Mouse (Mus musculus): ENCODE data around the gene Tiprl. TPM values are rescaled to one million over a fixed set of nuclear protein-coding genes. Genes with fewer than 3 reads are reported as not detected.

The Tiprl gene
- polyA plus RNA-seq, 1 experiment from 2014 or later = 78.4 TPM

- H3K9ac ChIP-seq (ENCODE audit: low read depth, low read length) = no peak overlapping the region
- WGBS (ENCODE audit: insufficient replicate concordance) = 83% methylated on average over 5 of the region's 5 CpGs
- H3K4me2 ChIP-seq = no peak overlapping the region
- ATAC-seq (replicated peaks; ENCODE audit: insufficient number of reproducible peaks, low FRiP score, low TSS enrichment) = no peak
- H3K9me3 ChIP-seq (replicated peaks; ENCODE audit: control insufficient read depth, low read length) = no peaks in the 10 kb centered on the region
- peaks cover 8% of the 10 kb centered on the region for H3K36me3 ChIP-seq (ENCODE audit: control insufficient read depth, insufficient read depth, low read length)
- no peaks in the 10 kb centered on the region for H3K4me1 ChIP-seq (ENCODE audit: control insufficient read depth, insufficient read depth, low read length)
- H3K4me3 ChIP-seq (ENCODE audit: low read depth, low read length) = no peak overlapping the region
- no peaks in the 10 kb centered on the region for H3K27me3 ChIP-seq (ENCODE audit: control insufficient read depth, insufficient read depth, low read length)
- no peak overlapping the region for H3K27ac ChIP-seq (ENCODE audit: low read depth, low read length)
These were observed 57.5 kb downstream of the Tiprl start for GRCm38 (mm10) chr1:165179321-165179720.

- Histone ChIP-seq H3K4me1 (ENCODE audit: control insufficient read depth, insufficient read depth, low read length) (no peaks in the 10 kb centered on the region), H3K27ac (ENCODE audit: low read depth, low read length) (no peak overlapping the region), H3K27me3 (ENCODE audit: control insufficient read depth, insufficient read depth, low read length) (no peaks in the 10 kb centered on the region), H3K9me3 (replicated peaks; ENCODE audit: control insufficient read depth, low read length) (no peaks in the 10 kb centered on the region), H3K4me3 (ENCODE audit: low read depth, low read length) (no peak overlapping the region), H3K4me2 (no peak overlapping the region), H3K36me3 (ENCODE audit: control insufficient read depth, insufficient read depth, low read length) (peaks cover 8% of the 10 kb centered on the region), H3K9ac (ENCODE audit: low read depth, low read length) (no peak overlapping the region)
- 74% methylated on average over 6 of the region's 6 CpGs for WGBS (ENCODE audit: insufficient replicate concordance)
- no peak for ATAC-seq (replicated peaks; ENCODE audit: insufficient number of reproducible peaks, low FRiP score, low TSS enrichment)
These were observed 58.7 kb downstream of the Tiprl start for GRCm38 (mm10) chr1:165178075-165178474.

GRCm38 (mm10) chr1:165174059-165174616 is 62.7 kb downstream of the Tiprl start:
- H3K9me3 ChIP-seq (replicated peaks; ENCODE audit: control insufficient read depth, low read length) = no peaks in the 10 kb centered on the region
- H3K4me2 ChIP-seq = no peak overlapping the region
- ATAC-seq (replicated peaks; ENCODE audit: insufficient number of reproducible peaks, low FRiP score, low TSS enrichment) = no peak
- no peak overlapping the region for H3K27ac ChIP-seq (ENCODE audit: low read depth, low read length)
- H3K9ac ChIP-seq (ENCODE audit: low read depth, low read length) = no peak overlapping the region
- H3K4me1 ChIP-seq (ENCODE audit: control insufficient read depth, insufficient read depth, low read length) = no peaks in the 10 kb centered on the region
- 0 out of 2 replicates have a peak, but pooled peaks cover 4% of the 10 kb centered on the region for H3K36me3 ChIP-seq (ENCODE audit: control insufficient read depth, insufficient read depth, low read length)
- H3K27me3 ChIP-seq (ENCODE audit: control insufficient read depth, insufficient read depth, low read length) = no peaks in the 10 kb centered on the region
- WGBS (ENCODE audit: insufficient replicate concordance) = 66% methylated on average over 6 of the region's 9 CpGs
- no peak overlapping the region for H3K4me3 ChIP-seq (ENCODE audit: low read depth, low read length)

- Histone ChIP-seq H3K27ac (ENCODE audit: low read depth, low read length) (no peak overlapping the region), H3K4me3 (ENCODE audit: low read depth, low read length) (no peak overlapping the region), H3K9ac (ENCODE audit: low read depth, low read length) (no peak overlapping the region), H3K4me1 (ENCODE audit: control insufficient read depth, insufficient read depth, low read length) (no peaks in the 10 kb centered on the region), H3K9me3 (replicated peaks; ENCODE audit: control insufficient read depth, low read length) (no peaks in the 10 kb centered on the region), H3K36me3 (ENCODE audit: control insufficient read depth, insufficient read depth, low read length) (no peaks in the 10 kb centered on the region), H3K4me2 (no peak overlapping the region), H3K27me3 (ENCODE audit: control insufficient read depth, insufficient read depth, low read length) (no peaks in the 10 kb centered on the region)
- no peak for ATAC-seq (replicated peaks; ENCODE audit: insufficient number of reproducible peaks, low FRiP score, low TSS enrichment)
- 88% methylated on average over 7 of the region's 8 CpGs for WGBS (ENCODE audit: insufficient replicate concordance)
These were observed 65.5 kb downstream of the Tiprl start for GRCm38 (mm10) chr1:165171277-165171676.

- Histone ChIP-seq H3K9ac (ENCODE audit: low read depth, low read length) (no peak overlapping the region), H3K9me3 (replicated peaks; ENCODE audit: control insufficient read depth, low read length) (no peaks in the 10 kb centered on the region), H3K27ac (ENCODE audit: low read depth, low read length) (no peak overlapping the region), H3K4me1 (ENCODE audit: control insufficient read depth, insufficient read depth, low read length) (no peaks in the 10 kb centered on the region), H3K4me2 (no peak overlapping the region), H3K27me3 (ENCODE audit: control insufficient read depth, insufficient read depth, low read length) (no peaks in the 10 kb centered on the region), H3K4me3 (ENCODE audit: low read depth, low read length) (no peak overlapping the region), H3K36me3 (ENCODE audit: control insufficient read depth, insufficient read depth, low read length) (no peaks in the 10 kb centered on the region)
- ATAC-seq (replicated peaks; ENCODE audit: insufficient number of reproducible peaks, low FRiP score, low TSS enrichment) = no peak
- 68% methylated on average over 5 of the region's 5 CpGs for WGBS (ENCODE audit: insufficient replicate concordance)
These were observed 66.6 kb downstream of the Tiprl start for GRCm38 (mm10) chr1:165170157-165170556.

- ATAC-seq (replicated peaks; ENCODE audit: insufficient number of reproducible peaks, low FRiP score, low TSS enrichment) = no peak
These were observed 67.3 kb downstream of the Tiprl start for GRCm38 (mm10) chr1:165169462-165169861.

GRCm38 (mm10) chr1:165164920-165165319 is 71.9 kb downstream of the Tiprl start:
- H3K9ac ChIP-seq (ENCODE audit: low read depth, low read length) = no peak overlapping the region
- H3K9me3 ChIP-seq (replicated peaks; ENCODE audit: control insufficient read depth, low read length) = no peaks in the 10 kb centered on the region
- no peak for ATAC-seq (replicated peaks; ENCODE audit: insufficient number of reproducible peaks, low FRiP score, low TSS enrichment)
- no peaks in the 10 kb centered on the region for H3K36me3 ChIP-seq (ENCODE audit: control insufficient read depth, insufficient read depth, low read length)
- H3K4me3 ChIP-seq (ENCODE audit: low read depth, low read length) = no peak overlapping the region
- H3K27me3 ChIP-seq (ENCODE audit: control insufficient read depth, insufficient read depth, low read length) = no peaks in the 10 kb centered on the region
- H3K4me2 ChIP-seq = no peak overlapping the region
- no peak overlapping the region for H3K27ac ChIP-seq (ENCODE audit: low read depth, low read length)
- 81% methylated on average over 6 of the region's 6 CpGs for WGBS (ENCODE audit: insufficient replicate concordance)
- H3K4me1 ChIP-seq (ENCODE audit: control insufficient read depth, insufficient read depth, low read length) = no peaks in the 10 kb centered on the region

More at GRCm38 (mm10) chr1:165169462-165169861, 67.3 kb downstream of the Tiprl start:
- H3K4me2 ChIP-seq = no peak overlapping the region
- no peak overlapping the region for H3K27ac ChIP-seq (ENCODE audit: low read depth, low read length)
- no peaks in the 10 kb centered on the region for H3K27me3 ChIP-seq (ENCODE audit: control insufficient read depth, insufficient read depth, low read length)
- WGBS (ENCODE audit: insufficient replicate concordance) = 85% methylated on average over 3 of the region's 3 CpGs
- H3K9me3 ChIP-seq (replicated peaks; ENCODE audit: control insufficient read depth, low read length) = no peaks in the 10 kb centered on the region
- H3K36me3 ChIP-seq (ENCODE audit: control insufficient read depth, insufficient read depth, low read length) = no peaks in the 10 kb centered on the region
- H3K4me3 ChIP-seq (ENCODE audit: low read depth, low read length) = no peak overlapping the region
- no peak overlapping the region for H3K9ac ChIP-seq (ENCODE audit: low read depth, low read length)
- H3K4me1 ChIP-seq (ENCODE audit: control insufficient read depth, insufficient read depth, low read length) = no peaks in the 10 kb centered on the region

Other genes starting within 250 kb of the Tiprl start
- gene Tbx19, start 76.2 kb downstream of the Tiprl start, polyA plus RNA-seq (2014; fragmentation: Nextera tagmentation; extraction: Ambion mirVana) = not detected in 2 replicates
- gene Sft2d2, start 42.6 kb downstream of the Tiprl start, polyA plus RNA-seq (2014; fragmentation: Nextera tagmentation; extraction: Ambion mirVana) = 21.9 and 29.3 TPM in 2 replicates
- gene Gpr161, start 58.8 kb upstream of the Tiprl start, polyA plus RNA-seq (2014; fragmentation: Nextera tagmentation; extraction: Ambion mirVana) = 0.79 and 1.1 TPM in 2 replicates
- 18.9 and 19.6 TPM in 2 replicates for gene Dcaf6, start 223.5 kb upstream of the Tiprl start, polyA plus RNA-seq (2014; fragmentation: Nextera tagmentation; extraction: Ambion mirVana)
- 212 and 216 TPM in 2 replicates for gene Mpc2, start 223.6 kb upstream of the Tiprl start, polyA plus RNA-seq (2014; fragmentation: Nextera tagmentation; extraction: Ambion mirVana)
- gene Adcy10, start 248.2 kb upstream of the Tiprl start, polyA plus RNA-seq (2014; fragmentation: Nextera tagmentation; extraction: Ambion mirVana) = not detected in 2 replicates

Measured in heart, embryonic 11.5 days (tissue).